Mouse (Mus musculus): ENCODE results near the gene Ptbp1. TPM values are rescaled to one million over a fixed set of nuclear protein-coding genes. Genes with fewer than 3 reads are reported as not detected.
A peak's percentile ranks its signal among the peaks of the same experiment; 100 is the strongest.

Gene Ptbp1
- total RNA-seq, 4 experiments from 2014 or later, result 249 to 275 (median 255) TPM

DNA sequence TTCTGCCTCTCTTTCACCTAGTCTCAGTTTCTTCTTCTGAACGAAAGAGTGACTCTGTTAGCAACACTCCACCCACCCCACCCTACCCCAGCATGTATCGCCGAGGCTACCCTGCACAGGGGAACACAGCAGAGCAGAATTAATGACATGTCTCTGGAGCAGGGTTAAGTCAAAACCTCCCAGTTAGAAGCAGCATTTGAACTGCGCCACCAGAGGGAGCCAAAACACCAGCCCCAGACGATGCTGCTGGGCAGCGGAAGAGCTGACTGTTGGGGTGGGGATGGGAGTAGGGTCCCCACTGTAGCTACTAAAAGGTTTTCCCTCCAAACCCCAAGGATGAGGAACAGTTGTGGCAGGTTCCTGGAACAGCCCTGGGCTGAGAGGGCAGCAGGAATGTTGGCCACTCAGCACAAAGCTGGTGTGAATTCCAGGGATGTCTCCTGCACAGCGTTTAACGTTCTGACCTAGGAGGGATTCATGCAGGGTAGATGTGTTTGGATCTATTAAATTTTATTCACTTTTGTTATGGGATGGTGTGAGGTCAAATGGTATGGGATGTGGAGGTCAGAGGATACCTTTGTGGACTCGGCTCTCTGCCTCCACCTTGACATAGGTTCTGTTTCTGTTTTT, 19.3 kb upstream of the Ptbp1 start:
- DNase-seq, result no peak

DNA sequence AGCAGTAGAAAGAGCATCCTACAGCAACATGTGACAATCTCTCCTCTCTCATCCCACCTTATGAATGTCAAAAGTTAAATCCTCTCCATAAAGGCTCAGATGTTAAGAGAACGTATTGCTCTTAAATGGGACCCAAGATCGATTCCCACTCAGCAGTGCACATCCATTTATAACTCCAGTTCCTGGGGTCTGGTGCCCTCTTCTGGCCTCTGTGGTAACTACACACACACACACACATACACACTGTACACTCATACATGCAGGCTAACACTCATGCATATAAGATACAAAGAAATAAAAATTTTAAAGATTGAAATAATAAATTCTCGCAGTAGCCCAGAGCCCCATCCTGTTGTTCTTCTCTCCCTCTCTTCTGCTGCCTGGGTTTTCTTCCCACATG, 17.3 kb upstream of the Ptbp1 start:
- DNase-seq, result no peak

DNA sequence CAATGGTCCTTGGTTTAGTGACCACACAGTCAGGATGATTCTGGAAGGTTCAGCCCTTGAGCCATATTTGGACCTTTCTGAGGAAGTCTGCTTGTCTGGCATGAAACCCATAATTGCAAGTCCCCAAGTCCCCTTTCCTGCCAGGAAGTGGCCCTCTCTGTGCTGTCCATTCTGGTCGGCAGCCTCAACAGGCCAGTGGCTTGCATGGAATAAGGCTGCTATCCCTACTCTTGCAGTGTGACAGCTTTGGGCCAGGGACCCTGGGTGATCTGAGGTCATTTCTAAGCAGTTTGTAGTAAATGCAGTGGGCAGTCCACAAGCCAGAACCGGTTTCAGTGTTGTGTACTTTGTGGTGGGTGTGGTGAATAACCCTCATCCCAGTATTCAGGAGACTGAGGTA, 16.1 kb upstream of the Ptbp1 start:
- DNase-seq, result no peak

DNA sequence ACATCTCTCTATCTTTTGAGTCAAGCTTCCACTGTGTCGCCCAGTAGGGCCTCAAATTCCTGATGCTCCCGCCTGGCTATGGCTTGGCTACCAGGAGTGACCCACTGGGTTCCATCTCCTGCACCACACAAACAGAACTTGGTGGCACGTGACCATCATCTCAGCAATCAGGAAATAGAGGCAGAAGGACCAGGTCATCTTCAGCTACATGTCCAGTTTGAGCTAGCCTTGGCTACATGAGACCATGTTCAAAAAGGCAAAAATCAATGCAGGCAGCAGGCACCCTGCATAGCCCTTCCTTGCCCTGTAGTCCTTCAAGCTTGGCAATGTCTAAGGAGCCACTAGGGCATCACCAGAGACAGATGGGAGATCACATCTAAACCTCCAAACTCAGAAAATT, 14.1 kb upstream of the Ptbp1 start:
- no peak for DNase-seq

DNA sequence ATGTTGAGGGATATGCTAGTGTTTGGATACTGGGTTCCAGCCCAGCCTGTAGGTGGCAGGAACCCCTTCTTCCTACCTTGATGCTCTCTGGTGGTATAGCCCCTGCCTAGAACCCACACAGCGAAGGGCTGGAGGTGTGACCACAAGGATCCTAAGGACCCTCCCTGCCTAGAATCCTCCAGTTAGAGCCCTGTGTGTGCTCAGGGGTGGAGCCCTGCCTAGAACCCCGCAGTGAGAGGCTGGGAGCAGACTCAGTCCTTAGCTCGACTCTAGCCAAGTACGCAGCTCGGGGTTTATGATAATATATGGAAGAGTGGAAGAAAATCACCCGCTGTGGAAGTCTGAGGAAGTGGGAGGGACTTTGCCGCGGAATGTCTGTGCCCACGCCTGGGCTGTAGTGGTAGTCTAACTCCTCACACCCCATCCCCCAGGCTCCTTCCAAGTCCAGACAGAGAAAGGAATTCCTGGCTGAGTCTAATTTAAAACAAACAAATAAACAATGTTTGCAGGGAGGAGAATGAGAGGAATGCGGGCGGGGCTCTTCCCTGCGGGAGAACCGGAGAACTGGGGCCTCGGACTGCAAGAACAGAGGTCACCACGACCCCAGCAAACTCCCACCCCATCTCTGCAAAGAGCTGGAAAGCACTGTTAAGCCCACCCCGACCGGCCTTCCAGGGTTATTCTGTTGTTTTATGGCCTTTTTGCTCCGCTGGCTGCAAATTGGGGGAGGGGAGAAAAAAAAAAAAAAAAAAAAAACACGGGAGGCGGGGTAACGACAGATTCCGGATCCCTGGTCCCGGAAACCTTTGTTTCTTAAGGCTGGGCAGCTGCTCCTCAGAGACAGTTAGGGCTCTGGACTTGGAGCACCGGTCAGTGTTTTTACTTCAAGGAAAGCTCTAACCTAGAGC, 13.3 kb upstream of the Ptbp1 start:
- no peak for DNase-seq

DNA sequence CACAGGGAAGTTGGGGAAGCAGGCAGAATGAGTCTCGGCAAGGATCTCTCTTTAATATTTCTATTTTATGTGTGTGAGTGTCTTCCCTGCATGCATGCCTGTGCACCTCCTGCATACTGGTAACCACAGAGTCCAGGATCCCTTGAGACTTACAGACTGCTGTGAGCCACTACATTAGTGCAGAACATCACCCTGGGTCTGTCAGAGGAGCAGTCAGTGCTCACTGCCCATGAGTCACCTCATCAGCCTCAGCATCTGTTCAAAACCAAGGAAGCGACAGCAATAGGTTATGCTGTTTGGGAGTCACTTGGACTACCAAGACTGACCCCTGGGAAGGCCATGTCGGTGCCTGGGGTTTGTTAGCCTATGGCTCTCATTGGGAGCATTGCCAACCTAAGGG, 11.9 kb upstream of the Ptbp1 start:
- no peak for DNase-seq

DNA sequence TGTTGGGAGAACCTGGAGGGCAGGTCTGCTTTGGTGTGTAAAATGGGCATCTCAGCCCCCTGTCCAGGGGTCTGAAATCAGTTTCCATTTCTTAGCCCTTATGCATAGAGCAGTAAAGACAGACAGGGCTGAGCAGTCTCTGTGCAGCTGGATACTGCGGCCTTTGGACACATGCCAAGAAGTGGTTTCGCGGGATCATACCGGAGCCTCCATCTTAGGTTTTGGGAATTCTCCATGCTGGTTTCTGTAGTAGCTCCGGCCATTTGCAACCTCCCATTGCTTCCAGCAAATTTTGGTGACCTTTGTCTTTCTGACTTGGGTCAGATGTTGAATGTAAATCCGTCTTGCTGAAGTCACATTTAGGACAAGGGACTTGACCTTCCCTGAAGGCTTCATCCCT, 10.8 kb upstream of the Ptbp1 start:
- DNase-seq, result no peak

DNA sequence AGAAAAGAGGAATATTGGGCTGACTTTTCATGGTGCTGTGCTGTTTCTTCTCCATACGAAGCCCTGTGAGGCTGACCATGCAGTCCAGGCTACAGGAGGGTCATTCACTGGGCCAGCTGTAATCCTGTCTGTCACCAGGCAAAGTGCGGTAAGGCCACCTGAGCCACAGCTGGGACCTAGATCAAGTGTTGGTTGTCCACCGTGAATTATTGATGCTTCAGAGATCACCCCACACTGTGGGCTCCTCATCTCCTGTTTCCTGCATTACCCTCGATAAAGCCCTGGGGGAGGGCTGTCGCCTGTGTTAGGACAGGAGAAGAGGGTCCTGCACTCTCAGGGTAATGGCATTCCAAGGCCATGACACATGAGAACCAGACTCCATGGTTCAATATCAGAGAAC, 7.7 kb upstream of the Ptbp1 start:
- DNase-seq, result no peak

DNA sequence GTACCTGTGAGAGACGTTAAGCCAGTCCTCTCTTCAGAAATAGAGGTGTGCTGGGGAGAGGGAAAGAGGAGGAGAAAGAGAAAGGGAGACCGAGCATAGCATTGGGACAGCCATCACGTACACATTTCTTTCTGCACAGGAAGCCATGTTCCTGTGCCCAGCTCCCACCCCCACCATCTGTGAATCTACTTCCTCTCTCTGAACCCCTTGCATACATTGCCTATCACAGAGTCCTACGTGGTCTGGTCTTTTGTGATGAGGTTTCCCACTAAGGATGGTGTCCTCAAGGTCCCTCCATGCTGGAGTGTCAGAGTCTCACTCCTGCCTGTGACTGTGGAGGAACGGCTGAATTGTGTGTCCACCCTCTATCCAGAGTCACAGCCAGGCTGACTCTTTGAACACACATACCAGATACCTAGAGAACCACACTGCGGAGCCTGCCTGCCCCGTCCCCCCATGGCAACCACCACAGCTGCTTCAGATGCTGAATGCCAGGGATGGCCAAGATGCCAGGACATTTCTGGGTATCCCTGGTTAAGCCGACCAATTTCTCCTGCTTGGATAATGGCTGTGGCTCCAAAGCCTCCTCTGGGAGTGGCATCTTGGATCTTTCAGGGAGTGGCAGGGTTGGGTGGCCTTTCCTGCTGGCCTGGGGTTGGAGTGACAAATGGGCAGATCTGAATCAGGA, 4.1 kb upstream of the Ptbp1 start:
- DNase-seq, result no peak

DNA sequence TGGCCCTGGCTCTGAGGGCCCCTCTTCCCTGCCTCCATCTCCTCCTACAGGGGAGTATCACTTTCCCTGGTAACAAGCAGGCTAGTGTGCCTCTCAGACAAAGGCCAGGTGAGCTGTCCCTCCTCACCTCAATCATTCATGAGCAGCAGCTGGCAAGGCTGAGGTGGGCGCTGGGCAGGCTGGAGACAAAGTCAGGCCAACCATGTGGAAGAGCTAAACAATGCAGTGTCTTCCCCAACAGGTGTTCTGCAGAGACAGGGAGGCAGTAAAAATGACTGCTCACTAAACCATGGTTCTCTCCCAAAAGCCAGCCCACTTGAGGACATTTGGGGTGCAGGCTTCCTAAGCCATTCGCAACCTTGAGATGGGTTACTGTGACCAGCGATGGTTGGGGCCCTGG, 2.6 kb upstream of the Ptbp1 start:
- DNase-seq, result no peak

DNA sequence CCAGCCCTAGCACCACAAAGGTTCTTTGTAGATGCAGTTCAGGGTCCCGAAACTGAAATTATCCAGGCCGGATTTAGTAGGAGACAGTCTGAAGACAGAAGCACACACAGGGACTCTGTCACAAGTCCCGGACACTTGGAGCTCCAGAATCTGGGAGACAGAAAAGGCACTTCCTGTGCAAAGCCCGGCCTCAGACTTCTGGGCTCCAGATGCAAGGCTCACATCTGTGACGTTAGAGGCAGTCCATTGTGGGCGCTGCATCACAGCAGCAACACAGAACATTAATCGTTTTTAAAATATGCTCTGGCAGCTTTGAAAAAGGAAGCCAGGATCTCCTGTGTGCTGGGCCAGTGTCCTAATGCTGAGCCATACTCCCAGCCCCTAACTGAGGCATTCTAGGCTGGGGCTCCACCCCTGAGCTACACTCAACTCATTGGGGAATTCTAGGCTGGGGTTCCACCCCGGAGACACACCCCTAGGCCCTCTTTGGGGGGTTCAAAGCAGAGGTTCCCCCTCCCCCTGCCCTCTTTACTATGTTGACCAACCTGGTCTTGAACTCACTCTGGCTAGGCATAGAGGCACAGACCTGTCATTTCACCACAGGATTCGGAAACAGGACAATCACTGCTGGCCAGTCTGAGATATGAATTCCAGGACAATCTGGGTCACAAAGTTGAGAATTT, 2.0 kb upstream of the Ptbp1 start:
- DNase-seq, result peak; percentile 37

DNA sequence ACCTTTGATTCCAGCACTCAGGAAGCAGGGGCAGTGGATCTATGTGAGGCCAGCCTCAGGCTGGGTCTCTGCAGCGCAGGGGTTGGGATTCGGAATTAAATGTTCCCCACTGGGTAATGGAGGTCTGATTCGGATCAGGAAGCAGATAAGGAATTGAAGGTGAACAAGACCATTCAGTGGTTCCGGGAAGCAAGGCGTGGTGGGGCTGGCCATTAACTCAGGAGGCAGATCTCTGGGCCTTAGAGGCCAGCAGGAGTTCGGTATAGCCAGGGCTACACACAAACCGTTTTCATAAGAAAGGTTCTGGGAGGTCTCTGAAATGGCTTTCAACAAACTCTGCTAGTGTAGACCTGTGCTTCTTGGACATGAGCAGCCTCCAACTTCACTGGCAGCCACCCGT, 1.4 kb upstream of the Ptbp1 start:
- no peak for DNase-seq

DNA sequence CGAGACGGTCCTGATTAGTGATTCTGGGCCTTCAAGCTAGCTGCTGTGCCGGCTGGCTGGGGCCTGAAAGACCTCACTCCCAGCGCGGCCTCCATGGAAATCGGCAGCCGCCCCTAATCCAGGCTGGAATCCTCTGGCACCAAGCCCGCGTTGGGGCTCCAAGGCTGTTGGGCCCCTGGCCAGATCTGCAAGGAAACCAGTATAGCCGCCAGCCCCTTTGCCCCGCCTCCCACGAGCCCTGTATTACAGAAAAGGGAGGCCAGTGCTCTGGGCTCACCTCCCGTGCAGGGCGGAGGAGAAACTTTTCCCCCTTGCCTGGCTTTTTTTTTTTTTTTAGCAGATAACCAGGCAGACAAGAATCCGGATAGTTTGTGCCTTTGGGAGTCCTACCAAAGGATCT, 835 bp upstream of the Ptbp1 start:
- peak; percentile 92 for DNase-seq

DNA sequence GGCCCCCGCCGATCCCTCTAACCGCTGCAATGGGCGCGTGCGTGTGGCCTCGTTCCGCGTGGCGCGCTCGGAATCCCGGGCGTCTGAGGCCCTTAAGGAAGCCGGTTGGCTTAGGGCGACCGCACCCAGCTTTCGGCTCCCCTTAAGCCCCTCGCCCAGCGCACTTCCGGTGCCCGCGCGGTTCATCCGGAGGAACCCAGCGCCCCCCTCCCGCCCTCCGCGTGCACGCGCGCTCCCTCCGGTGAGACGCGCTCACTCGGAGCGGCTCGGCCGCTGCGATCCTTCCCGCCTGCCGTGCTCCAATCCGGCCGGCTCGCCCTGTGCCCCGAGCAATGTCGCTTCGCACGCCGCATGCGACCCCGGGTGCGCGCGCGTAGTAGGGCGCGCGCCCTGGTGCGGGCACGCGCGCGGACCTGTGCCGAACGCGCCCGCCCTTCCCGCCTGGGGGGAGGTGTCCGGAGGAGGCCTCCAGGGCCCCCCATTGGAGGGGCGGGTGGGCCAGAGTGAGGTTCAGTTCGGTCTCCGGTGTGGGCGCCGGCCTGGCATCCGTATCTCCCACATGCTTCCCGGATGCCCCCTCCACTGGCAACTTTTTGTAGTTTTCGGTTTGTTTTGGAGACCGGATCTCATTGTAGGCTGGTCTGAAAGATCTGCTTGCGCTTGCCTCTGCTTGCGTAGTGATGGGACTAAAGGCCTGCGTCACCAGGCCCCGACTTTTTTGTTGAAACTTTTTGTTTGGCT, 744 bp downstream of the Ptbp1 start:
- peak; percentile 70 for DNase-seq

DNA sequence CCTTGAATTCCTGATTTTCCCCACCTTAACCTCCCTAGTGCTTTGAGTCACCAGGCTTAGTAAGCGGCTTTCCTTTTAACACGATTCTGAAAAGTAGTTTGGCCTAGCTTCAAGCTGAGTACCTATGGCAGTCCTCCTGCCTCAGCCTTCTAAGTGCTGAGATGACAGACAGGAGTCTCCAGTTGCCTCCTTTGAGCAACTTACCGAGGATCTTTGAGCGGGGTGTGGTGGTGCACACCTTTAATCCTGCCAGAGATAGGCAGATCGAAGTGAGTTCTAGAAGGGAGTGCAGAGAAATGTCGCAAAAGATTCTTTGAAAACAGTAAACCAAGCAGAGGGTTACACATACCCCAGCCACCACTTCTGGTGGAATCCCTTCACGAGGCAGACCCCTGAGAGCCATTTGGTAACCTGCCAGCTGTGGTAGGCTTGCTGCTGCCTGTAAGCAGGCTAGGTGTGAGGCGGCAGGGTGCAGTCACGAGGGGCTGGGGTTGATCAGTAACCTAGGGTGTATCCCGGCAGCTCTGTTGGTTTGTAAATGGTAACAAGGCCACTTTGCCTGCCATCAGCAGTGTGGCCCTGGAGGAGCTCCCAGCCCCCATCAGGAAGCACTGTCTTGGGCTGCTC, 1.4 kb downstream of the Ptbp1 start:
- peak; percentile 63 for DNase-seq

DNA sequence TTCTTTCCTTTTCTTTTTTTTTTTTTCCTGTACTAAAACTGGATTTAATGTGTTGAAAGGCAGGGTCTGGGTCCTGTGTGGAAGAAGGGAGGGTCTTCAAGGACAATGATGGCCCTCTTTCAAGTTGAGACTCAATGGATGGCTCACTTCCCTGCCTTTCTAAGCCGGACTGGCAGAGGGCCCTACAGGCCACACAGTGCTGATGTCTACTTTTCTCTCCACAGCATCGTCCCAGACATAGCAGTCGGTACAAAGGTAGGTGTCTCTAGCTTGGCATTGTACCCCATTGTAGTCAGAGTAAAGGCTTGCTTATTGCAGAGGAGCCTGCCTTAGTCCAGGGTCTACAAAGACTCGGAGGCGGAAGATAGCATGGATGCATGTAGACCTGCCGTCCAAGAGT, 2.1 kb downstream of the Ptbp1 start:
- DNase-seq, result no peak

DNA sequence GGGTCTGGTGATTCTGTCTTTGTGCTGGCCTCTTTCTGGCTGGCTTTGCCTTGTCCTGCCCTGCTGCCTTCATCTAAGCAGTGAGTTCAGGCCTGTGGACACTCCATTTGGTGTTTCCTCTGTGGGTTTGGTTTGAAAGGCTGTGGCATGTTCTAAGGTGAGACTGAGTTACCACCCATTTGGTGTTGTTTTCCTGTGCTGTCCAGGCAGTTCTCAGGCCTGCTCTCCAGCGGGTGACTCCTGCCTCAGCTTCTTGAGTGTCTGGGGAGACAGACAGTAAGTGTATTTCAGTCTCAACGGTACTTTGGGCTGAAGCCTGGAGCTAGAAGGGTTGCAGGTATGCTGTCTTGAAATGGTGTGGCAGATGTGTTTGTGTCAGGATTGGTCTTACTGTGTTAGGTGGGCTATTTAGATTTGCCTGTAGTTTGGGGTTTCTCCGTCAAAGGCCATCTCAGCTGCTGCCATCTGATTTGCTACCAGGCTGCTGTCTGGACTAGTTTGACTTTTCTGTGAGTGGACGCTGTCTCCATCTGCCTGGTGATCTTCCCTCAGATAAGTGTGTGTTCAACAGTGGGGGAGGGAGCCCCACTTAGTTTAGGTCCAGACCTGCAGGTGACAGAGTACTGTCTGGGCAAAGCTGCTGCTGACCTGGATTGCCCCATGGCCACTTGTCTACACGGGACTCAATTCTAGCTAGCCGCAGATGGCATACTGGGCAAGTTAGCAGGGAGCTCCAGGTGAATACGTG, 2.7 kb downstream of the Ptbp1 start:
- DNase-seq, result no peak

DNA sequence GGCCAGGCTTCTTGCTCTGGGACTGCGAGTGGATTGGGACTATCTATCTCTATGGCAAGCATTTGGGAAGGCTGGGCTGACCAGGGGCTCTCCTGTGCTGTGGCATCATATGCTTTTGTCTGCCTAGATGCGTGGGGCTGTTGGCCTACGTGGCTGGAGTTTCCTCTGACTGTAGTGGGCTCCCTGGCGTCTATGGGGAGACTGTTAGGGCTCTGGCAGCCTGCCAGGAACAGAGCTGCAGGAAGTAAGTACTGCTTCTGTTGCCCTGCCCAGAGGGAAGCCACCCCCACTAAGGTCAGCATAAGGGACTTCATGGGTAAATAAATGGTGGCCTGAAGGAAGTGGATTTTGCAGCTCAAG, 3.2 kb downstream of the Ptbp1 start:
- DNase-seq, result peak; percentile 66

DNA sequence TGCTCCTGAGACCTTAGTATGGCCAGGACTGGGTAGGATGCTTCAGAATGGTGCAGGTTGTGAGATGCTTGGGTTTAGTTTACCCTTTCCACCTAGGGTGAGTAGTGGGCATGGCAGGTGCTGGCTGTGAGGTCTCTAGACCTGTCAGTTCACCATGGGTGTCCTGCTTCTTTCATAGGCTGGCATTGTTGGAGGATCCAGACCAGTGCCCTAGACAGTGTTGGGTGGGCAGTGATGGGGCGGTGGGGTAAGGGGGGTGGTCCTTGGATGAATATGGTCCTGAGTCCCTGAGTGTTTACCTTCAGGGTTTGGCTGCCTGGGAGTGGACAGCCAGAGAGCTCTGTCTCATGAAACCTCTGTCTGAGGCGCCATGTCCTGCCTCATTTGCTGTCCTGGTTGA, 3.7 kb downstream of the Ptbp1 start:
- DNase-seq, result no peak

DNA sequence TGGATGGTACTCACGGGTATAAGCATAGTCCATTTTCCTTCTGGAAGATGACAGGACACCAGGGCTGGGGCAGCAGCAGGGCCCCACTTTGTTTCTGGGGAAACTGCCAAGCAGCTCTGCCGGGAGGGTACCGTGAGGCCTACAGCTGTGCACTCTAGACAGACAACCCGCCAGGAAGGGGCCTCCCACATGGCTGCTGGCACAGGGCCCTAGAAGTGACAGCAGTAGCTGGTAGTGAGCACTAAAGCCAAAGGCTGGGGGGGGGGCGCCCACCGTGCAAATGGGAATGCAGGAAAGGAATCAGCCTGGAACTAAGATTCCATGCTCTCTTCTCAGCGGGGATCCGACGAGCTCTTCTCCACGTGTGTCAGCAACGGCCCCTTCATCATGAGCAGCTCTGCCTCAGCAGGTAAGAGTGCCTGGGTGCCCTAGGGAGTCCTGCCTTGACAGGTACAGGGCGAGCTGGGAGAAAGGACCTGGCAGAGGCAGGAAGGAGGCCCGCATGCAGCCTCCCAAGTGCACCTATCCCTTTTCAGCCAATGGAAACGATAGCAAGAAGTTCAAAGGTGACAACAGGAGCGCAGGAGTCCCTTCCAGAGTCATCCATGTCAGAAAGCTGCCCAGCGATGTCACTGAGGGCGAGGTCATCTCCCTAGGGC, 4.3 kb downstream of the Ptbp1 start:
- no peak for DNase-seq

DNA sequence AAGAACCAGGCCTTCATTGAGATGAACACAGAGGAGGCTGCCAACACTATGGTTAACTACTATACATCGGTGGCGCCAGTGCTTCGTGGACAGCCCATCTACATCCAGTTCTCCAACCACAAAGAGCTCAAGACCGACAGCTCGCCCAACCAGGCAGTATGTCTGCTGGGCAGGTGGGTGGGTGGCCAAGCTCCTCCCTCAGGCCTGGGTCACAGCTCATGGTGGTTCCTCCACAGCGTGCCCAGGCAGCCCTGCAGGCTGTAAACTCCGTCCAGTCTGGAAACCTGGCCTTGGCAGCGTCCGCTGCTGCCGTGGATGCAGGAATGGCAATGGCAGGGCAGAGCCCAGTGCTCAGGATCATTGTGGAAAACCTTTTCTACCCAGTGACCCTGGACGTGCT, 4.9 kb downstream of the Ptbp1 start:
- DNase-seq, result no peak
